Mouse (Mus musculus) MEL (cell line): ENCODE measurements around the gene S1pr4.

Experiments used
- CHD1 ChIP-seq: IDR thresholded peaks from 2 replicates; pipeline ENCODE4 v1.6.1; 2012; ENCODE audit warnings: low read depth, mild to moderate bottlenecking, inconsistent platforms, low read length, improper control_type of control experiment
- CTCF ChIP-seq, 3 experiments: IDR thresholded peaks in 2 of 3; conservative IDR thresholded peaks in 1 of 3; 2 replicates each; pipeline ENCODE4 v1.5.1; 2011 to 2012; ENCODE audit warnings: low read length in 3 of 3, low read depth in 2 of 3, mild to moderate bottlenecking in 2 of 3, improper control_type of control experiment in 1 of 3, inconsistent platforms in 1 of 3, mixed read lengths in 1 of 3, moderate library complexity in 1 of 3; ENCODE audit not compliant: control insufficient read depth in 1 of 3, insufficient read depth in 1 of 3, poor library complexity in 1 of 3, severe bottlenecking in 1 of 3
- EP300 ChIP-seq, 2 experiments: IDR thresholded peaks; 2 replicates each; pipeline ENCODE4 v1.6.1; 2011; ENCODE audit warnings: improper control_type of control experiment in 2 of 2, low read length in 2 of 2, low read depth in 1 of 2, mild to moderate bottlenecking in 1 of 2
- GATA1 ChIP-seq: IDR thresholded peaks from 2 replicates; pipeline ENCODE4 v1.6.1; 2011; ENCODE audit warnings: low read depth, low read length, improper control_type of control experiment
- MAX ChIP-seq: IDR thresholded peaks from 2 replicates; pipeline ENCODE4 v1.6.1; 2011; ENCODE audit warnings: low read length, improper control_type of control experiment
- MXI1 ChIP-seq: IDR thresholded peaks from 2 replicates; pipeline ENCODE4 v1.6.1; 2011; ENCODE audit warnings: mild to moderate bottlenecking, low read depth, low read length, improper control_type of control experiment
- NELFE ChIP-seq: IDR thresholded peaks from 2 replicates; pipeline ENCODE4 v1.6.1; 2011; ENCODE audit warnings: low read depth, low read length, improper control_type of control experiment
- POLR2A ChIP-seq, 2 experiments: IDR thresholded peaks; 2 replicates each; pipeline ENCODE4 v1.6.1; 2011 to 2012; ENCODE audit warnings: low read length in 2 of 2, mild to moderate bottlenecking in 2 of 2, control low read depth in 1 of 2, improper control_type of control experiment in 1 of 2, low read depth in 1 of 2, moderate library complexity in 1 of 2; ENCODE audit not compliant: control insufficient read depth in 1 of 2, insufficient read depth in 1 of 2, poor library complexity in 1 of 2
- POLR2AphosphoS5 ChIP-seq: IDR thresholded peaks from 2 replicates; pipeline ENCODE4 v1.6.1; 2012; ENCODE audit warnings: low read depth, borderline replicate concordance, mild to moderate bottlenecking, inconsistent platforms, low read length, moderate library complexity, mixed read lengths
- RAD21 ChIP-seq: IDR thresholded peaks from 2 replicates; pipeline ENCODE4 v1.6.1; 2011; ENCODE audit warnings: mild to moderate bottlenecking, low read depth, low read length, improper control_type of control experiment
- SIN3A ChIP-seq: IDR thresholded peaks from 2 replicates; pipeline ENCODE4 v1.6.1; 2012; ENCODE audit warnings: low read length, improper control_type of control experiment, inconsistent platforms
- TAL1 ChIP-seq: IDR thresholded peaks from 2 replicates; pipeline ENCODE4 v1.6.1; 2012; ENCODE audit warnings: mild to moderate bottlenecking, inconsistent platforms, low read length, moderate library complexity, mixed read lengths
- TCF12 ChIP-seq: IDR thresholded peaks from 2 replicates; pipeline ENCODE4 v1.6.1; 2014; ENCODE audit warnings: low read depth, mild to moderate bottlenecking, inconsistent platforms, low read length, improper control_type of control experiment, moderate library complexity
- USF2 ChIP-seq, 2 experiments: IDR thresholded peaks; 2 replicates each; pipeline ENCODE4 v1.6.1; 2011 to 2012; ENCODE audit warnings: improper control_type of control experiment in 2 of 2, low read length in 2 of 2, borderline replicate concordance in 1 of 2, inconsistent platforms in 1 of 2, low read depth in 1 of 2, mild to moderate bottlenecking in 1 of 2; ENCODE audit not compliant: insufficient read depth in 1 of 2

DNA sequence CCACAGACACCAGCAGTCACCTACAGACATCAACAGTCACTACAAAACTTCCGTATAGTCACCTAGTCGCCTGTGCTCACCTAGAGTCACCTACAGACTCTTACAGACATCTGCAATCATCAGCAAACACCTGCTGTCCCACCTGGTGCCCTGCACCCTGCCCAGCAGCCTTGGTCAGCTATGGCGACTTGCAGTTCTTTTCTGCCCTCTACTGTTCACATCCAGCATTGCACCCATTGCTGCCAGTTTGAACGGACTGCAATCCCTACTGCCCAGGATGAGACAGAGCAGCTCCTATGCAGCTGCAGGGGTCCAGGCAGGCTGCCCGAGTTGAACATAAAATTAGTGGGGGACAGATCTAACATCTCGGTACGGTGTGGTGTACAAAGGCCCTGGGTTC lies 49.8 kb downstream of the S1pr4 start:
- TF ChIP-seq CHD1 (no peak), POLR2A (IDR thresholded peaks at IDR 0.05; ENCODE audit: control insufficient read depth in 1 of 2, insufficient read depth in 1 of 2, low read depth in 1 of 2, low read length in 2 of 2, poor library complexity in 1 of 2) (no peak), TAL1 (no peak), NELFE (no peak), USF2 (IDR thresholded peaks at IDR 0.05; ENCODE audit: borderline replicate concordance in 1 of 2, insufficient read depth in 1 of 2, low read depth in 1 of 2, low read length in 2 of 2) (no peak), EP300 (IDR thresholded peaks at IDR 0.05; ENCODE audit: low read depth in 1 of 2, low read length in 2 of 2) (no peak), CTCF (IDR thresholded peaks at IDR 0.05 in 2 of 3, conservative IDR thresholded peaks at IDR 0.05 in 1 of 3; ENCODE audit: control insufficient read depth in 1 of 3, insufficient read depth in 1 of 3, low read depth in 2 of 3, low read length in 3 of 3, poor library complexity in 1 of 3, severe bottlenecking in 1 of 3) (peak; percentile 90 to 98 (median 96)), MXI1 (no peak), POLR2AphosphoS5 (no peak), SIN3A (peak; percentile 40; the same call in 1 of the 2 replicates), GATA1 (no peak), MAX (no peak), RAD21 (peak; percentile 97), TCF12 (no peak)
